Mouse (Mus musculus) cerebellum, postnatal 4 days (tissue): ENCODE results near the gene Ear1.
"Not testable (repeated sequence)": the region's sequence is repeated elsewhere in the genome, so short reads cannot be mapped to it uniquely, and the experiment has no call there.

Experiments
- DNase-seq, 2 experiments: peaks; one replicate each; pipeline ENCODE4 v3.0.0; 2022; ENCODE audit warnings: low spot score in 2 of 2, mixed read lengths in 1 of 2

Ear1 gene

DNA sequence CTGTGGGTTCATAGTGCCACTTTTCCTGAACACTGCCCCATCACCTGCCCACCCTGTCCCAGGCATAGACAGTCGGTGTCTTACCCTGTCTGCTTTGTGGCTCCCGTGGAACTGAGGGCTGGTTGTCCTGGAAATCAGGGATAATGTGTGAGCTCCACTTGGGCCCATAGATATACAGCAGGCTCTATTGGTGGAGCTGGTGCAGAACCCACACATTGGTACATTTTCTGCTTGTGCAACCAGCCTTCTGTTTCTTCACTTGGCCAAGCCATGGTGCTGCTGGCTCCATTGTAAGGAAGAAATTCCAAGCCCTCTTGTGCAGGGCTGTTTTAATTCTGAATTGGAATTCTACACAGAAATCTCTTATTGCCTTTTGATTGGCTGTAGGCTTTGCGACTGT, at the start of gene Ear1:
TSS of gene Ear1 (minus strand) at position 101 of the 400 bp plus-strand sequence.
- not testable (repeated sequence) for DNase-seq

DNA sequence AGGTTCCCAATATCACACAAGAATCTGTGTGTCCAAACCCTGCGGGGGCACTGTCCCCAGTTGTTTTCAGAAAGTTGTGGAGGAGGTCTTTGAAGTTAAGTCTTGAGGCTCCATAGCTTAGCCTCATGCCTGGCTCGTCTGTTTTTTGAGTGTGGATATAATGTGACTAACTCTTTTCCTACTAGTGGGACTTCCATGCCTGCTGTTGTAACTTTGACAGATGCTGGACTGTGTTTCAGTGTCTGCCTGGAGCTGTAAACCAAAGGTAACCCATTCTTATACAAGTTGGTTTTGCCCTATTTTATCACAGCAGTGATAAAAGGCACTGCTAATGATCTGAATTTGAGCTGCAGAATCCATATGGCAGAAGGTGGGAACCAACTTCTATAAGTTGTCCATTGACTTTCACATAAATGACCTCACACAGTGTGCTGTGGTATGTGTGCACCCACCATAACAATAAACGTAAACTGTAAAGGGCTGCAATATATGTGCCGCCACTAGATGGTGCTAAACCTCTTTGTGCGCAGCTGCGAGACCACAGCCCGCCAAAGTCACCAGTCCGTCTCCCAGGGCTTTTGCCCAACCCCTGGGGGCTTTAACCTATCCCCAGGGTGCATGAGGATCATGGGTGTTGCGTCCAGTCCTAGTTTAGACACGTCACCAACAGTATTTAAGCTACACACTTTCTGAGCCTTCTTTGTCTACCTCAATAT, 49.5 kb upstream of the Ear1 start, which contains the start of gene Gm8113:
TSS of gene Gm8113 (plus strand) at position 703 of the 716 bp plus-strand sequence.
- DNase-seq, result peak; percentile 25 to 53

DNA sequence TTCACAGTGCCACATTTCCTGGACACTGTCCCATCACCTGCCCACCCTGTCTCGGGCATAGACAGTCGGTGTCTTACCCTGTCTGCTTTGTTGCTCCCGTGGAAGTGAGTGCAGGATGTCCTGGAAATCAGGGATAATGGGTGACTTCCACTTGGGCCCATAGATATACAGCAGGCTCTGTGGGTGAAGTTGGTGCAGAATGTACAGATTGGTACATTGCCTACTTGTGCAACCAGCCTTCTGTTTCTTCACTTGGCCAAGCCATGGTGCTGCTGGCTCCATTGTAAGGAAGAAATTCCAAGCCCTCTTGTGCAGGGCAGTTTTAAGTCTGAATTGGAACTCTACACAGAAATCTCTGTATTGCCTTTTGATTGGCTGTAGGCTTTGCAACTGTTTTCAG, 48.1 kb upstream of the Ear1 start, which contains the start of gene Ear10:
TSS of gene Ear10 (minus strand) at position 101 of the 400 bp plus-strand sequence.
- not testable (repeated sequence) for DNase-seq

DNA sequence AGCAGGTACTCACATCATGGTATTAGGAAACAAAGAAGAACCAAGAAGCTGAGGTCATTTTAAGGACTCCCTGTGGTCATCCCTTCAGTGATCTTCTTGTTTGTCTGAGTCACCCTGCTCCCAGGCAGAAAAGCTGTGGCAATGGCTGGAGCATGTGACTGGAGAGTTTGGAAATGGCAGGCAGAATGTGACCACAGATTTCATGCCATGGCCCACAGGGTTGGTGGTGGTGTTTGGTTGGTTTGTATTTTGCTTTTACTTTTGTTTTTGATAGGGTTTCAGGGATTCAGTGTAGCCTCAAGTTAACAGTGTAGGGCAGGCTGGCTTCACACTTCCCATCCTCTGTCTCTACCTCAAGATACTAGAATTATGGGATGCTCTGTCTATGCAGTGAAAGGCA, 42.9 kb upstream of the Ear1 start:
- DNase-seq, result not testable (repeated sequence)

DNA sequence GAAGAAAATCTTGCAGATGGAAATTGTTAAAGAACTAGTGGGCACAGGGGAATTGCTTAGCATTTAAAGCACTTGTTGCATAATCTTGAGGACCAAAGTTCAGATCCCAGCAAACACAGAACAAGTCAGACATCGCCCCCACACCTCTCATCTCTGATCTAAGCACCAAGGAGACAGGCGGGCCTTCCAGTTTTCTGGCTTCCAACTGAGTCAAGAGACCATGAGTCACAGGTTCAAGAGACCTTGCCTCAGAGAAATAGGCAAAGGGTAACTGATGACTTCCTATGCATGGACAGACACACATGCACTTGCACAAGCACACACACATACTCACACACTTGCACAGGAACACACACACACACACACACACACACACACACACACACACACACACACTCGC, 23.3 kb upstream of the Ear1 start:
- not testable (repeated sequence) for DNase-seq

- DNase-seq, result not testable (repeated sequence)
These were observed 20.0 kb upstream of the Ear1 start for GRCm38 (mm10) chr14:43895357-43895756.

- DNase-seq, result not testable (repeated sequence)
These were observed 16.0 kb upstream of the Ear1 start for GRCm38 (mm10) chr14:43891288-43891687.

GRCm38 (mm10) chr14:43886235-43886634, 10.9 kb upstream of the Ear1 start:
- DNase-seq, result not testable (repeated sequence)

DNA sequence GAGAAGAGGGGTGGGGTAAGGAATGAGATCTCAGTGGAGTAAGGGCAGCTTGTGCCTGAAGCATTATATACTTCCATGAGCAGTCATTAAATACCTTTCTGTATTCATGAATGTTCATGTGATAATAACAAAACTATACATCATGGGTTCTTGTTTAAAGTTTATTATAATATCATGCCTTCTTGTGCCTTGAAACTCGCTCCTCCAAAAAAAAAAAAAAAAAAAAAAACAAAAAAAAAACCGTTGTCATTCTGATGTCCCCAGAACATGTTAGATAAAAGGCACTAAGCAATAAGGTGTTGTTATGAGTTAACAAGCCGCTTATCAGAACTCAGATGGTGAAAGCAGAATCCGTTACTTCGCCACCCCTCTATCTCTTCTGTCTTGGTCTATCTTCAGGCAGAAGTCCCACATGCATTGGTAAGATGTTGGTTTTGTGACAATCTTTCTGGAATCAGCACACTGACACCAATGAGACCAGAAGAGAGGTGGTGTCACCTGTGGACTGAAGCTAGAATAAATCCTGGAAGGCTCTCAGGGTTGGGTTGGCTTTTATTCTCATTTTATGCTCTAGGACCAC, 4.7 kb upstream of the Ear1 start:
- not testable (repeated sequence) for DNase-seq

DNA sequence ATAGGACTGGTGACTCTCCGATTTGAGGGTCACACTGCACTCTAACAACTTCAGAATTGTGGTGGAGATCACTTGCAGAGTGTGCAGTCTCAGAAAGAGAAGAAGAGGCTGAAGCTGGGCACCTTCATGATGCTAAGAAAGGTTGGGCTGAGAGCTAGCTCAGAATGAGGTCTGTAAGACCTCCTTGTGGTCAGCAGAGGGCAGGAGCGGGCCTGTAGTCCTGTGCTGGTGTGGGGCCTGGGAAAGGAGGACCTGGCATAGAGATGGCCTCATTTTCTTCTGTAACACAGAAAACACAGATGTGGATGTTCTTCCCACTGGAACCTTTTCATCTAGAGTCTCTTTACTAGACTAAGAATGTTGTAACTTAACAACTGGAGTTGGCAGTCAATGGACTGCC, 2.5 kb upstream of the Ear1 start:
- not testable (repeated sequence) for DNase-seq

DNA sequence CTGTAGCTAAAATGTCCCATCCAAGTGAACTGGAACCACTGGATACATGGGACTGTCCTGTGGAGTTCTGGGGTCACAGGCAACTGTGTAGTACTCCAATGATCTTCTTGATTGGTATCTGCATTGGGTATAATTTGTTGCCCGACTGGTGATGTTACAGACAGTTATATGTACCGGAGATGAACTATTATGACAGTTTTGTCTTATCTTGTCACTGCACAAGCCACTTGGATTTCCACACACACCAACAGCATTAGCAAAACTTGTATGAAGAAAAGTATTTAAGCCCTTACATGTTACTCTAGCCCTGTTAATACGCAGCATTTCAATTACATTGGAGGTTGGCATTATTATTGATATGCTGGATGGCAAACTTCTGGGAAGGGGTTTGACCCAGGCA, 455 bp downstream of the Ear1 start:
- not testable (repeated sequence) for DNase-seq

- DNase-seq, result peak in 1 of 2 experiments; percentile 2
These were observed 14.8 kb downstream of the Ear1 start for GRCm38 (mm10) chr14:43860522-43860921.

- not testable (repeated sequence) for DNase-seq
These were observed 15.9 kb downstream of the Ear1 start for GRCm38 (mm10) chr14:43859465-43859864.

DNA sequence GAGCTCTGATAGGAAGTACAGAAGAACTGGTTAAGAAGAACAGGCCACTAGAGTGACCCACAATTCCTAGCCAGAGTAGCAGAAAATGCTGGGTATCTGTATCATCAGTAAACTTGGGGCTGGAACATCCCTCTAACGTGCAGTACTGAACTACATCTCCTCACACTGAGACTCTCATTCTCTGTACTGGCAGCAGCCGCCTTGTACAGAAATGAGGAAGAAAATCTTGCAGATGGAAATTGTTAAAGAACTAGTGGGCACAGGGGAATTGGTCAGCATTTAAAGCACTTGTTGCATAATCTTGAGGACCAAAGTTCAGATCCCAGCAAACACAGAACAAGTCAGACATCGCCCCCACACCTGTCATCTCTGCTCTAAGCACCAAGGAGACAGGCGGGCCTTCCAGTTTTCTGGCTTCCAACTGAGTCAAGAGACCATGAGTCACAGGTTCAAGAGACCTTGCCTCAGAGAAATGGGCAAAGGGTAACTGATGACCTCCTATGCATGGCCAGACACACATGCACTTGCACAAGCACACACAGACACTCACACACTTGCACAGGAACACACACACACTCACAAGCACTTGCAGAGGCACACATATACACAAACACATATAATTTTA, 31.3 kb downstream of the Ear1 start:
- not testable (repeated sequence) for DNase-seq

DNA sequence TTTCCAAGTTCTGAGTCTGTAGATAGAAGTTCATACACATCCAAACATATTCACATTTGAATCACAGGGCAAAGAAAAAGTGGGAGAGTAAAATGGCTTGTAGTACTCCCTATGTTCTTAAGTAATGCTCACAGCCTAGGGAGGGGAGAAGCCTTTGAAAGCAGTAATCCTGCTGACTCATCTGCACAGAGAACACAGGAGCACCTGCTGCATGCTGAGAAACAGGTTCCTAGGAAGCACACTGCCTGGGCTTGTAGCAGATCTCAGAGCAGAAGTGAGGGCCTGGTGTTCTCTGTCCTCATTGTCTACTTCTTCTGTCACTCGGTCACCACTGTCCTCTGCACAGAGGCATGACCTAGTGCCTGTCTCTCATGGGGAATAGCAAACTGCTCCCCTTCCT, 34.3 kb downstream of the Ear1 start:
- DNase-seq, result not testable (repeated sequence)

DNA sequence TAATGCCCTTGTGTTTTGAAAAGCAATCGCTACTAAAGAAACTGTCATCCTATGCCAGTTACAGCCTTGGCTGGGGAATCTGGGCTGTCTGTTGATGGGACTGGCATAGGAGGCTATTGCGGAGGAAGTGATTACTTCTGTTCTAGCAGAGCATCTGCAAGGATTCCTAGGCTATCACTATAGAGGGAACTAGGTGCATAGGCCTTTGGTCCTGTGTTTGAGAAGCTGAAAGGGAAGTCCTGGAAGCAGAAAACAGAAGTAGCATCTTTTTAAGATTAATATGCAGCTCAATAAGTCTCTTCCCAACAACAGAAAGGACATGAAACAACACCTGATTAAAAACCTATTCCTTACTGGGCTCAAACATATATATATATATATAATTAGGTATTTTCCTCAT, 40.0 kb downstream of the Ear1 start:
- not testable (repeated sequence) for DNase-seq

GRCm38 (mm10) chr14:43830385-43830784, 44.9 kb downstream of the Ear1 start:
- DNase-seq, result not testable (repeated sequence)

GRCm38 (mm10) chr14:43824176-43824575, 51.1 kb downstream of the Ear1 start:
- DNase-seq, result not testable (repeated sequence)

DNA sequence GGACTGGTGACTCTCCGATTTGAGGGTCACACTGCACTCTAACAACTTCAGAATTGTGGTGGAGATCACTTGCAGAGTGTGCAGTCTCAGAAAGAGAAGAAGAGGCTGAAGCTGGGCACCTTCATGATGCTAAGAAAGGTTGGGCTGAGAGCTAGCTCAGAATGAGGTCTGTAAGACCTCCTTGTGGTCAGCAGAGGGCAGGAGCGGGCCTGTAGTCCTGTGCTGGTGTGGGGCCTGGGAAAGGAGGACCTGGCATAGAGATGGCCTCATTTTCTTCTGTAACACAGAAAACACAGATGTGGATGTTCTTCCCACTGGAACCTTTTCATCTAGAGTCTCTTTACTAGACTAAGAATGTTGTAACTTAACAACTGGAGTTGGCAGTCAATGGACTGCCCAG, 53.4 kb downstream of the Ear1 start:
- not testable (repeated sequence) for DNase-seq

DNA sequence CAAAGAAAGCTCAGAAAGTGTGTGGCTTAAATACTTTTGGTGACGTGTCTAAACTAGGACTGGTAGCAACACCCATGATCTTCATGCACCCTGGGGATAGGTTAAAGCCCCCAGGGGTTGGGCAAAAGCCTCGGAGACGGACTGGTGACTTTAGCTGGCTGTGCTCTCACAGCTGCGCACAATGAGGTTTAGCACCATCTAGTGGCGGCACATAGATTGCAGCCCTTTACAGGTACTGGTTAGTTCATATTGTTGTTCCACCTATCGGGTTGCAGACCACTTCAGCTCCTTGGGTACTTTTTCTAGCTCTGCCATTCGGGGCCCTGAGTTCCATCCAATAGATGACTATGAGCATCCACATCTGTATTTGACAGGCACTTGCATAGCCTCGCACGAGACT, 62.9 kb downstream of the Ear1 start:
- DNase-seq, result peak in 1 of 2 experiments; percentile 22

- not testable (repeated sequence) for DNase-seq
These were observed 67.2 kb downstream of the Ear1 start for GRCm38 (mm10) chr14:43808142-43808541.

- not testable (repeated sequence) for DNase-seq
These were observed 70.9 kb downstream of the Ear1 start for GRCm38 (mm10) chr14:43804435-43804834.
